Mouse (Mus musculus) testis, adult 2 months (tissue): ENCODE results near the gene Exosc9.

ENCODE experiments used
- CTCF ChIP-seq: fragments of 200-500 bp; IDR thresholded peaks from 2 replicates; pipeline ENCODE4 v1.5.1; 2012; ENCODE audit warnings: low read depth, mild to moderate bottlenecking, inconsistent platforms, low read length, moderate library complexity; ENCODE audit not compliant: control insufficient read depth, insufficient read depth, insufficient replicate concordance
- POLR2A ChIP-seq: fragments of 200-500 bp; IDR thresholded peaks from 2 replicates; pipeline ENCODE4 v1.6.1; 2012; ENCODE audit warnings: low read depth, mild to moderate bottlenecking, inconsistent platforms, low read length, moderate library complexity; ENCODE audit not compliant: control insufficient read depth

- TF ChIP-seq CTCF (no peak), POLR2A (no peak)
These were observed 21.2 kb upstream of the Exosc9 start for GRCm38 (mm10) chr3:36531242-36531641.
